32 mouse cellular contexts compared by ENCODE assay signal in the genomic region with DNA sequence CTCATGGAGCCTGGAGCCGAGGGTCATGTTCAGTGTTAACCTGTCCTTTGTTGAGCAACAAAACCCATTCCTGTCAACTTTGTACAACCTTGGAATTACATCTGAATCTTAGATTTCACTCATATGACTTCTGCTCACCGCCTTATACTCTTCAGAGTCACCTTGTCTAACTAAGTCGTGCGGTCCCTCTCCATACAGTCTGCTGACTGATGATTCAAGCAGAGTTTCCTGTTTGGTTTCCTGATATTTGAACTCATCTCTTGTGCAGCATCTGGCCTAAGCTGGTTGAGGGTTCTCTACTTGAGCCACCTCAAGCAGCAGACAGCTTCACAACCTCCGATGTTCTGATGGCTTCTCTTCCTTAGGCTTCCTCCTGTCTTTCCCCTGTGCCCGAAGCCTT.
DNase-seq lines count a peak whose midpoint lies in the region; ATAC-seq lines count a peak whose summit lies in the region.
"Had no signal": no experiment of that assay in that cellular context is flagged by ENCODE, and none has a peak within 500 bp of the region (broad histone marks: within the 10 kb centered on the region; RNA-seq: fewer than 3 reads in every experiment).

No protein-coding gene starts in this region.

- no peak overlapping the region for H3K9ac ChIP-seq in heart, embryonic 11.5 days (ENCODE audit: low read depth, low read length)
- H3K9ac ChIP-seq: embryonic facial prominence, embryonic 12.5 days; heart, embryonic 13.5 days; hindbrain, embryonic 14.5 days; kidney, embryonic 15.5 days; liver, embryonic 14.5 days; lung, embryonic 14.5 days; midbrain, embryonic 15.5 days; neural tube, embryonic 12.5 days had no signal

- H3K4me2 ChIP-seq in heart, embryonic 11.5 days, result no peak overlapping the region
- H3K4me2 ChIP-seq: embryonic facial prominence, embryonic 12.5 days; heart, embryonic 13.5 days; hindbrain, embryonic 14.5 days; kidney, embryonic 15.5 days; lung, embryonic 14.5 days; midbrain, embryonic 15.5 days; neural tube, embryonic 12.5 days had no signal

- no peaks in the 10 kb centered on the region for H3K36me3 ChIP-seq in heart, embryonic 10.5 days
- H3K36me3 ChIP-seq in heart, embryonic 11.5 days (ENCODE audit: control insufficient read depth, insufficient read depth, low read length), result no peaks in the 10 kb centered on the region
- no peaks in the 10 kb centered on the region for H3K36me3 ChIP-seq in limb, embryonic 10.5 days
- H3K36me3 ChIP-seq: embryonic facial prominence, embryonic 12.5 days; G1E; heart, embryonic 13.5 days; kidney, embryonic 15.5 days; midbrain, embryonic 10.5 days; midbrain, embryonic 15.5 days; neural tube, embryonic 12.5 days had no signal

- peaks cover 18% of the 10 kb centered on the region for H3K4me1 ChIP-seq in heart, embryonic 10.5 days
- no peaks in the 10 kb centered on the region for H3K4me1 ChIP-seq in heart, embryonic 11.5 days (ENCODE audit: control insufficient read depth, insufficient read depth, low read length)
- H3K4me1 ChIP-seq in limb, embryonic 10.5 days, result peaks cover 22% of the 10 kb centered on the region

- no peaks in the 10 kb centered on the region for H3K9me3 ChIP-seq in heart, embryonic 10.5 days
- no peaks in the 10 kb centered on the region for H3K9me3 ChIP-seq in heart, embryonic 11.5 days (replicated peaks; ENCODE audit: control insufficient read depth, low read length)
- H3K9me3 ChIP-seq in limb, embryonic 10.5 days (replicated peaks), result no peaks in the 10 kb centered on the region
- H3K9me3 ChIP-seq: embryonic facial prominence, embryonic 12.5 days; G1E; heart, embryonic 13.5 days; kidney, embryonic 15.5 days; midbrain, embryonic 10.5 days; midbrain, embryonic 15.5 days; neural tube, embryonic 12.5 days had no signal

- no peak overlapping the region for H3K4me3 ChIP-seq in heart, embryonic 10.5 days
- H3K4me3 ChIP-seq in heart, embryonic 11.5 days (ENCODE audit: low read depth, low read length), result no peak overlapping the region
- H3K4me3 ChIP-seq in limb, embryonic 10.5 days, result no peak overlapping the region
- H3K4me3 ChIP-seq: embryonic facial prominence, embryonic 12.5 days; heart, embryonic 13.5 days; kidney, embryonic 15.5 days; layer of hippocampus, adult 2 months; midbrain, embryonic 10.5 days; midbrain, embryonic 15.5 days; neural tube, embryonic 12.5 days had no signal

- DNase-seq in heart, embryonic 10.5 days (ENCODE audit: low spot score), result peak; percentile 35
- DNase-seq in CD4-positive helper T cell, adult 2 months (ENCODE audit: low read depth, low spot score), result peak; percentile 57
- peak; percentile 69 for DNase-seq in naive thymus-derived CD4-positive, alpha-beta T cell, adult 2 months (ENCODE audit: low read depth)
- no peak for DNase-seq in lung, adult 18-20 months
- DNase-seq in limb, embryonic 10.5 days (ENCODE audit: low spot score), result no peak
- DNase-seq: adrenal gland, postnatal 25 days; cerebellum, adult 9-10 months; cerebellum, postnatal 36 days; embryo, embryonic 11 days; gastrocnemius, postnatal 14 days; heart, postnatal 10 days; kidney, adult 18-20 months; kidney, postnatal 25 days; liver; lung, embryonic 14.5 days; lung, postnatal 14 days; right cerebral cortex, adult 18-20 months; right cerebral cortex, postnatal 4 days had no signal

- no peak for ATAC-seq in heart, embryonic 11.5 days (replicated peaks; ENCODE audit: insufficient number of reproducible peaks, low FRiP score, low TSS enrichment)
- peak; percentile 55 for ATAC-seq in activated CD4-positive, CD25-positive, alpha-beta regulatory T cell, adult 4 months
- ATAC-seq: forebrain, embryonic 14.5 days; midbrain, embryonic 15.5 days had no signal

- H3K27ac ChIP-seq in heart, embryonic 10.5 days, result no peak overlapping the region
- no peak overlapping the region for H3K27ac ChIP-seq in heart, embryonic 11.5 days (ENCODE audit: low read depth, low read length)
- no peak overlapping the region for H3K27ac ChIP-seq in limb, embryonic 10.5 days
- H3K27ac ChIP-seq: embryonic facial prominence, embryonic 12.5 days; heart, embryonic 13.5 days; hindbrain, embryonic 14.5 days; kidney, embryonic 15.5 days; layer of hippocampus, adult 2 months; liver, embryonic 14.5 days; midbrain, embryonic 10.5 days; midbrain, embryonic 15.5 days; neural tube, embryonic 12.5 days; stomach, postnatal 0 days had no signal

- WGBS in heart, embryonic 10.5 days, result 85% methylated on average over 6 of the region's 6 CpGs
- WGBS in heart, embryonic 11.5 days (ENCODE audit: insufficient replicate concordance), result 78% methylated on average over 6 of the region's 6 CpGs
- 92% methylated on average over 6 of the region's 6 CpGs for WGBS in limb, embryonic 10.5 days

- no peaks in the 10 kb centered on the region for H3K27me3 ChIP-seq in heart, embryonic 10.5 days (ENCODE audit: insufficient read depth, poor library complexity, severe bottlenecking)
- H3K27me3 ChIP-seq in heart, embryonic 11.5 days (ENCODE audit: control insufficient read depth, insufficient read depth, low read length), result no peaks in the 10 kb centered on the region
- no peaks in the 10 kb centered on the region for H3K27me3 ChIP-seq in limb, embryonic 10.5 days (ENCODE audit: low read depth, poor library complexity, severe bottlenecking)
- H3K27me3 ChIP-seq: embryonic facial prominence, embryonic 12.5 days; kidney, embryonic 15.5 days; midbrain, embryonic 15.5 days; neural tube, embryonic 12.5 days had no signal

Comparison
In these comparisons a context has a peak if more than half of its experiments do, and no peak if none do; other contexts are left out.
1. DNase-seq: peak in heart, embryonic 10.5 days (single experiment), CD4-positive helper T cell, adult 2 months (single experiment) and naive thymus-derived CD4-positive, alpha-beta T cell, adult 2 months (single experiment); none in lung, adult 18-20 months (0 of 2) and limb, embryonic 10.5 days (single experiment).